8 mouse cellular contexts compared by ENCODE assay signal in the genomic region with DNA sequence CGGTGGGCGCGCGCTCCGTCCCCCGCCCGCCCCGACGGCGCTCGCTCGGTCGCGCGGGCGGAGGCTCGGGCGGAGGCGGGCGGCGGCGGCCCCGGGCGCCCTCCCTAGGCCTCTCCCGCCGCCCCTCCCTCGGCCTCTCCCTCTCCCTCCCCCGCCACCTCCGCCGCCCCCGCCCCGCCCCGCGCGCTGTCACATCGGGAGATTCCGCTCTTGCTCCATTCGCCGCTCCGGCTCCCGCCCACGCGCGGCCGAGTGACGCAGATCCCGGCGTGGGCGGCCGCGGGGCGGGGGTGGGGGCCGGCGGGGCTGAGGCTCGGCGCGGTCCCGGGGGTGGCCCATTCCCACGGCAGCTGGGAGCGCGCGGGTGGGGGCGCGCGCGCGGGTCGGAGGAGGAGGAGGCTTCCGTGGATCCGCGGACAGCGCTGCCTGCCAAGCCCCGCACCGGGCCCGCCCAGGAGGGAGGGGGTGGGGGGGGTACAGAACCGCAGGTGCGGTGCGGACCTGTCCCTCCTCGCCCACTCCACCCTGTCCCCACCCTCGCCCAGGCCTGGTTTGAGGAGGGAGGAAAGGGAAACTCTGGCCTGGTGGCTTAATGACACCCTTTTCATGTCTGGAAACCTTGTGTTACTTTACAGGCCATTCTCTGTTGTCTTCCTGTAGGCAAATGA. TPM values are rescaled to one million over a fixed set of nuclear protein-coding genes. Genes with fewer than 3 reads are reported as not detected.
DNase-seq lines count a peak whose midpoint lies in the region; ATAC-seq and TF ChIP-seq lines count a peak whose summit lies in the region.

A gene (minus strand): TSS at position 366 of the 668 bp plus-strand sequence.

- ATAC-seq in CD4-positive, CD25-positive, alpha-beta regulatory T cell, adult 4 months = peak; percentile 57
- ATAC-seq in forebrain, embryonic 11.5 days (replicated peaks; ENCODE audit: low FRiP score) = peak; percentile 85
- ATAC-seq in heart, embryonic 16.5 days (replicated peaks; ENCODE audit: extremely low read depth, insufficient read depth, low FRiP score) = peak; percentile 89
- peak; percentile 91 for ATAC-seq in liver, postnatal 0 days
- peak; percentile 93 for ATAC-seq in neural tube, embryonic 13.5 days (ENCODE audit: low read depth)

- no peaks in the 10 kb centered on the region for H3K9me3 ChIP-seq in forebrain, embryonic 11.5 days (ENCODE audit: control insufficient read depth, low read length)
- H3K9me3 ChIP-seq in heart, embryonic 16.5 days (replicated peaks; ENCODE audit: control insufficient read depth, low read length) = no peaks in the 10 kb centered on the region
- no peaks in the 10 kb centered on the region for H3K9me3 ChIP-seq in liver, postnatal 0 days (ENCODE audit: low read length)
- H3K9me3 ChIP-seq in neural tube, embryonic 13.5 days = no peaks in the 10 kb centered on the region

- H3K4me2 ChIP-seq in forebrain, embryonic 11.5 days (ENCODE audit: low read depth, low read length, severe bottlenecking) = peak within 1 kb of the TSS; percentile 81
- H3K4me2 ChIP-seq in heart, embryonic 16.5 days (ENCODE audit: low read depth, low read length) = peak within 1 kb of the TSS; percentile 86
- peak within 1 kb of the TSS; percentile 80 for H3K4me2 ChIP-seq in liver, postnatal 0 days (ENCODE audit: low read depth, low read length)
- peak within 1 kb of the TSS; percentile 83 for H3K4me2 ChIP-seq in neural tube, embryonic 13.5 days

- H3K27me3 ChIP-seq in forebrain, embryonic 11.5 days (ENCODE audit: control insufficient read depth, insufficient read depth, low read length) = 0 out of 2 replicates have a peak, but pooled peaks cover 2% of the 10 kb centered on the region
- H3K27me3 ChIP-seq in heart, embryonic 16.5 days (ENCODE audit: control insufficient read depth, insufficient read depth, low read length) = no peaks in the 10 kb centered on the region
- no peaks in the 10 kb centered on the region for H3K27me3 ChIP-seq in liver, postnatal 0 days (ENCODE audit: insufficient read depth, low read length)
- no peaks in the 10 kb centered on the region for H3K27me3 ChIP-seq in neural tube, embryonic 13.5 days

- peak within 1 kb of the TSS; percentile 85 for H3K4me3 ChIP-seq in forebrain, embryonic 11.5 days (ENCODE audit: low read depth, low read length)
- peak within 1 kb of the TSS; percentile 78 for H3K4me3 ChIP-seq in heart, embryonic 16.5 days (ENCODE audit: low read length)
- H3K4me3 ChIP-seq in liver, postnatal 0 days (ENCODE audit: low read depth, low read length) = peak within 1 kb of the TSS; percentile 74
- H3K4me3 ChIP-seq in neural tube, embryonic 13.5 days = peak within 1 kb of the TSS; percentile 63

- no peaks in the 10 kb centered on the region for H3K36me3 ChIP-seq in forebrain, embryonic 11.5 days (ENCODE audit: control insufficient read depth, insufficient read depth, low read length)
- no peaks in the 10 kb centered on the region for H3K36me3 ChIP-seq in heart, embryonic 16.5 days (ENCODE audit: control insufficient read depth, insufficient read depth)
- H3K36me3 ChIP-seq in liver, postnatal 0 days (replicated peaks; ENCODE audit: insufficient read depth, low read length) = no peaks in the 10 kb centered on the region
- no peaks in the 10 kb centered on the region for H3K36me3 ChIP-seq in neural tube, embryonic 13.5 days

- 0 out of 2 replicates have a peak, but pooled peaks cover 2% of the 10 kb centered on the region for H3K4me1 ChIP-seq in forebrain, embryonic 11.5 days (replicated peaks; ENCODE audit: control insufficient read depth, insufficient read depth, low read length)
- H3K4me1 ChIP-seq in heart, embryonic 16.5 days (ENCODE audit: control insufficient read depth, insufficient read depth, low read length) = peaks cover 14% of the 10 kb centered on the region
- no peaks in the 10 kb centered on the region; the same call in 1 of the 2 replicates for H3K4me1 ChIP-seq in liver, postnatal 0 days (ENCODE audit: insufficient read depth)
- peaks cover 14% of the 10 kb centered on the region for H3K4me1 ChIP-seq in neural tube, embryonic 13.5 days (replicated peaks)

- no peak for TF ChIP-seq EP300 in liver, postnatal 0 days (IDR thresholded peaks at IDR 0.05; ENCODE audit: low read depth)

- H3K27ac ChIP-seq in forebrain, embryonic 11.5 days (ENCODE audit: low read depth, low read length) = no peak within 1 kb of the TSS
- peak within 1 kb of the TSS; percentile 96 for H3K27ac ChIP-seq in heart, embryonic 16.5 days (ENCODE audit: low read length)
- H3K27ac ChIP-seq in liver, postnatal 0 days (ENCODE audit: low read depth) = peak within 1 kb of the TSS; percentile 95
- H3K27ac ChIP-seq in neural tube, embryonic 13.5 days (replicated peaks) = peak within 1 kb of the TSS; percentile 76

- WGBS in forebrain, embryonic 11.5 days = 1% methylated on average over 26 of the region's 80 CpGs
- WGBS in heart, embryonic 16.5 days = under 1% methylated on average over 44 of the region's 80 CpGs
- WGBS in liver, postnatal 0 days (ENCODE audit: insufficient replicate concordance) = 0% methylated on average over 18 of the region's 80 CpGs
- WGBS in neural tube, embryonic 13.5 days = 1% methylated on average over 57 of the region's 80 CpGs

- H3K9ac ChIP-seq in forebrain, embryonic 11.5 days (ENCODE audit: low read length) = peak within 1 kb of the TSS; percentile 76
- H3K9ac ChIP-seq in heart, embryonic 16.5 days (ENCODE audit: low read length) = peak within 1 kb of the TSS; percentile 96
- peak within 1 kb of the TSS; percentile 88 for H3K9ac ChIP-seq in liver, postnatal 0 days (replicated peaks)
- H3K9ac ChIP-seq in neural tube, embryonic 13.5 days = peak within 1 kb of the TSS; percentile 88

- DNase-seq in c-Kit-negative CD71-positive TER-119-positive erythroid progenitor cells, embryonic 14.5 days (ENCODE audit: low read depth, low spot score) = peak; percentile 13
- DNase-seq in forebrain, embryonic 11.5 days (ENCODE audit: low spot score) = peak; percentile 77
- peak; percentile 79 to 91 for DNase-seq in kidney, postnatal 36 days
- DNase-seq in liver, postnatal 0 days = peak; percentile 88
- DNase-seq in telencephalon, adult 2 months (ENCODE audit: low read depth, low spot score) = peak; percentile 12

- no peak for TF ChIP-seq CTCF in liver, postnatal 0 days (IDR thresholded peaks at IDR 0.05; ENCODE audit: low read depth)

RNA-seq across cellular contexts. Expression of the gene that starts here (rescaled TPM):
- polyA plus RNA-seq in CD4-positive, CD25-positive, alpha-beta regulatory T cell, adult 4 months (2017; shearing (Covaris generic)) = 10 to 100 TPM; 16.0 to 21.9 TPM
- 9.0 and 9.6 TPM in 2 replicates for polyA plus RNA-seq in forebrain, embryonic 11.5 days (2014; fragmentation: Nextera tagmentation; extraction: Ambion mirVana)
- 15.9 and 16.0 TPM in 2 replicates for polyA plus RNA-seq in heart, embryonic 16.5 days (2015; fragmentation: Nextera tagmentation; extraction: Ambion mirVana)
- polyA plus RNA-seq in liver, postnatal 0 days (2015; fragmentation: Nextera tagmentation; extraction: Ambion mirVana) = 20.3 and 20.9 TPM in 2 replicates
- 8.9 and 9.7 TPM in 2 replicates for polyA plus RNA-seq in neural tube, embryonic 13.5 days (2015; fragmentation: Nextera tagmentation; extraction: Ambion mirVana)

Comparison
In these comparisons a context has a peak if more than half of its experiments do, and no peak if none do; other contexts are left out.
1. DNase-seq: peak in every context shown above with its lines; median percentile 88 in liver, postnatal 0 days; 85 in kidney, postnatal 36 days; 77 in forebrain, embryonic 11.5 days; 13 in c-Kit-negative CD71-positive TER-119-positive erythroid progenitor cells, embryonic 14.5 days; 12 in telencephalon, adult 2 months.